In genomic region chr17:63171264-63171663, GRCm38 (mm10) we compare ENCODE assay signal across 19 mouse cellular contexts.
A peak's percentile ranks its signal among the peaks of the same experiment; 100 is the strongest.
DNase-seq lines count a peak whose midpoint lies in the region; ATAC-seq lines count a peak whose summit lies in the region.
"Had no signal": no experiment of that assay in that cellular context is flagged by ENCODE, and none has a peak within 500 bp of the region (broad histone marks: within the 10 kb centered on the region; RNA-seq: fewer than 3 reads in every experiment).

No protein-coding gene starts in this region.

- no peak; the same call in 1 of the 2 replicates for ATAC-seq in midbrain, embryonic 13.5 days
- ATAC-seq in neural tube, embryonic 13.5 days (ENCODE audit: low read depth) = no peak
- ATAC-seq: Patski had no signal

- no peaks in the 10 kb centered on the region for H3K36me3 ChIP-seq in midbrain, embryonic 13.5 days
- no peaks in the 10 kb centered on the region for H3K36me3 ChIP-seq in midbrain, embryonic 10.5 days
- H3K36me3 ChIP-seq in neural tube, embryonic 13.5 days = no peaks in the 10 kb centered on the region
- H3K36me3 ChIP-seq: embryonic facial prominence, embryonic 13.5 days; hindbrain, embryonic 15.5 days; limb, embryonic 15.5 days had no signal

- no peak overlapping the region for H3K4me3 ChIP-seq in midbrain, embryonic 13.5 days (replicated peaks)
- H3K4me3 ChIP-seq in midbrain, embryonic 10.5 days = no peak overlapping the region
- no peak overlapping the region for H3K4me3 ChIP-seq in neural tube, embryonic 13.5 days
- H3K4me3 ChIP-seq: embryonic facial prominence, embryonic 13.5 days; hindbrain, embryonic 15.5 days; left cerebral cortex, adult 2 months; limb, embryonic 15.5 days had no signal

- H3K27me3 ChIP-seq in midbrain, embryonic 13.5 days = no peaks in the 10 kb centered on the region
- peaks cover 15% of the 10 kb centered on the region; the same call in 1 of the 2 replicates for H3K27me3 ChIP-seq in midbrain, embryonic 10.5 days (ENCODE audit: low read depth, poor library complexity, severe bottlenecking)
- H3K27me3 ChIP-seq in neural tube, embryonic 13.5 days = no peaks in the 10 kb centered on the region
- H3K27me3 ChIP-seq: embryonic facial prominence, embryonic 13.5 days; hindbrain, embryonic 15.5 days; limb, embryonic 15.5 days; Patski had no signal

- H3K4me1 ChIP-seq in midbrain, embryonic 13.5 days (replicated peaks) = peaks cover 53% of the 10 kb centered on the region
- peaks cover 53% of the 10 kb centered on the region for H3K4me1 ChIP-seq in midbrain, embryonic 10.5 days
- H3K4me1 ChIP-seq in neural tube, embryonic 13.5 days (replicated peaks) = peaks cover 34% of the 10 kb centered on the region

- 16% methylated on average over 5 of the region's 5 CpGs for WGBS in midbrain, embryonic 13.5 days
- WGBS in midbrain, embryonic 10.5 days = 35% methylated on average over 5 of the region's 5 CpGs
- WGBS in neural tube, embryonic 13.5 days = 21% methylated on average over 5 of the region's 5 CpGs

- peak overlapping the region; percentile 58; the same call in 1 of the 2 replicates for H3K27ac ChIP-seq in midbrain, embryonic 13.5 days
- no peak overlapping the region for H3K27ac ChIP-seq in midbrain, embryonic 10.5 days (replicated peaks)
- peak overlapping the region; percentile 38; the same call in 1 of the 2 replicates for H3K27ac ChIP-seq in neural tube, embryonic 13.5 days (replicated peaks)
- H3K27ac ChIP-seq: embryonic facial prominence, embryonic 13.5 days; hindbrain, embryonic 15.5 days; left cerebral cortex, adult 2 months; limb, embryonic 15.5 days had no signal

- H3K4me2 ChIP-seq in midbrain, embryonic 13.5 days (replicated peaks) = no peak overlapping the region
- H3K4me2 ChIP-seq in neural tube, embryonic 13.5 days = no peak overlapping the region
- H3K4me2 ChIP-seq: embryonic facial prominence, embryonic 13.5 days; hindbrain, embryonic 15.5 days; limb, embryonic 15.5 days; lung, embryonic 14.5 days had no signal

- H3K9me3 ChIP-seq in midbrain, embryonic 13.5 days = no peaks in the 10 kb centered on the region
- no peaks in the 10 kb centered on the region for H3K9me3 ChIP-seq in midbrain, embryonic 10.5 days (replicated peaks)
- H3K9me3 ChIP-seq in neural tube, embryonic 13.5 days = no peaks in the 10 kb centered on the region
- H3K9me3 ChIP-seq: embryonic facial prominence, embryonic 13.5 days; hindbrain, embryonic 15.5 days; limb, embryonic 15.5 days had no signal

- DNase-seq in embryo, embryonic 10 days (ENCODE audit: low spot score) = peak; percentile 14
- no peak for DNase-seq in embryo, embryonic 11 days
- DNase-seq in midbrain, embryonic 10.5 days (ENCODE audit: low spot score) = no peak
- peak; percentile 48 for DNase-seq in thymus, postnatal 4 days
- no peak for DNase-seq in right cerebral cortex, postnatal 25 days
- DNase-seq in gastrocnemius, adult 18-20 months (ENCODE audit: low spot score) = no peak
- DNase-seq: adrenal gland, postnatal 10 days; cerebellum, postnatal 25 days; gastrocnemius, postnatal 36 days; kidney, adult 2 months; lung, embryonic 14.5 days; right cerebral cortex, adult 18-20 months had no signal

- no peak overlapping the region for H3K9ac ChIP-seq in midbrain, embryonic 13.5 days (replicated peaks)
- H3K9ac ChIP-seq in neural tube, embryonic 13.5 days = no peak overlapping the region
- H3K9ac ChIP-seq: embryonic facial prominence, embryonic 13.5 days; hindbrain, embryonic 15.5 days; limb, embryonic 15.5 days; lung, embryonic 14.5 days had no signal

Comparison
In these comparisons a context has a peak if more than half of its experiments do, and no peak if none do; other contexts are left out.
1. DNase-seq: peak in embryo, embryonic 10 days (single experiment) and thymus, postnatal 4 days (single experiment); none in embryo, embryonic 11 days (single experiment), midbrain, embryonic 10.5 days (single experiment), right cerebral cortex, postnatal 25 days (single experiment) and gastrocnemius, adult 18-20 months (single experiment).